ENCODE assay signal across 19 mouse cellular contexts in the genomic region with DNA sequence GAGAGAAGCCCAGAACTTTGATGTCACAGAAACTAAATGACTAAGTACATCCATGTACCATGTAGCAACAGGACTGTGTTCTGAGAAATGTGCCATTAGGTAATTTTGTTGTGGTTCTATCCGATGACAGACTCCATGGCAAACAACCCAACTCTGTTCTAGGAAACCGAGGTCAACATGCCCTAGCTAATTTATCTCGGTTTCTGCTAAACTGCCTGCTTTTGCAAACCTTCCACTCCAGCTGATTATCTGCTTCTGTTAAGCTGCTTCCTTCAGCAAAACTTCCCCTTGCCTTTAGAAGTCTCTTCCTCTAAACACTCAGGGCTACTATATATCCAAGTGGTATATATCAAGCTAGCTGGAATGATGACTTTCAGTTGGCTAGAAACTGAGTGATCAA.
A peak's percentile ranks its signal among the peaks of the same experiment; 100 is the strongest.
DNase-seq lines count a peak whose midpoint lies in the region; ATAC-seq and TF ChIP-seq lines count a peak whose summit lies in the region.
"Had no signal": no experiment of that assay in that cellular context is flagged by ENCODE, and none has a peak within 500 bp of the region (broad histone marks: within the 10 kb centered on the region; RNA-seq: fewer than 3 reads in every experiment).

No protein-coding gene starts in this region.

- ATAC-seq in kidney, postnatal 0 days (replicated peaks; ENCODE audit: low FRiP score, low read depth) = no peak
- ATAC-seq in megakaryocyte, adult 5-6 weeks (ENCODE audit: poor library complexity, severe bottlenecking) = peak; percentile 47
- ATAC-seq: activated CD4-positive, CD25-positive, alpha-beta regulatory T cell, adult 4 months; CD4-positive, CD25-positive, alpha-beta regulatory T cell, adult 4 months; forebrain, embryonic 13.5 days; forebrain, embryonic 15.5 days; forebrain, postnatal 0 days; Patski had no signal

- DNase-seq in adrenal gland, adult 2 months = peak; percentile 28
- no peak for DNase-seq in adrenal gland, adult 18-20 months (ENCODE audit: low spot score in 2 of 2)
- peak; percentile 9 for DNase-seq in kidney, postnatal 0 days (ENCODE audit: low spot score)
- no peak for DNase-seq in kidney, adult 8-10 months
- DNase-seq in MEL (ENCODE audit: low read depth, low spot score) = peak; percentile 77
- no peak for DNase-seq in right cerebral cortex, postnatal 4 days
- DNase-seq: adrenal gland, adult 8-10 months; B cell, adult 2 months; forebrain, postnatal 0 days had no signal

- H3K9me3 ChIP-seq in kidney, postnatal 0 days (replicated peaks; ENCODE audit: low read length) = no peaks in the 10 kb centered on the region
- H3K9me3 ChIP-seq in MEL (replicated peaks; ENCODE audit: insufficient read depth, low read length) = no peaks in the 10 kb centered on the region
- H3K9me3 ChIP-seq: embryonic facial prominence, embryonic 10.5 days; embryonic facial prominence, embryonic 12.5 days; forebrain, embryonic 13.5 days; forebrain, embryonic 15.5 days had no signal

- no peak for TF ChIP-seq RAD21 in MEL (IDR thresholded peaks at IDR 0.05; ENCODE audit: low read depth, low read length)

- no peaks in the 10 kb centered on the region for H3K27me3 ChIP-seq in kidney, postnatal 0 days (ENCODE audit: insufficient read depth, low read length)
- no peaks in the 10 kb centered on the region for H3K27me3 ChIP-seq in MEL (ENCODE audit: control insufficient read depth in 1 of 2, insufficient read depth in 2 of 2, low read length in 2 of 2)
- H3K27me3 ChIP-seq: CH12.LX; embryonic facial prominence, embryonic 12.5 days; forebrain, embryonic 13.5 days; forebrain, embryonic 15.5 days; Patski had no signal

- H3K4me3 ChIP-seq in kidney, postnatal 0 days (replicated peaks; ENCODE audit: low read depth, low read length) = no peak overlapping the region
- no peak overlapping the region for H3K4me3 ChIP-seq in MEL (ENCODE audit: control insufficient read depth in 1 of 2, insufficient read depth in 1 of 2, low read depth in 2 of 2, low read length in 2 of 2)
- H3K4me3 ChIP-seq: embryonic facial prominence, embryonic 10.5 days; embryonic facial prominence, embryonic 12.5 days; forebrain, embryonic 13.5 days; forebrain, embryonic 15.5 days had no signal

- H3K27ac ChIP-seq in kidney, postnatal 0 days = no peak overlapping the region
- H3K27ac ChIP-seq in MEL (ENCODE audit: control insufficient read depth, low read depth, low read length) = no peak overlapping the region
- H3K27ac ChIP-seq: embryonic facial prominence, embryonic 10.5 days; embryonic facial prominence, embryonic 12.5 days; forebrain, embryonic 13.5 days; forebrain, embryonic 15.5 days had no signal

- no peak for TF ChIP-seq CTCF in kidney, postnatal 0 days (IDR thresholded peaks at IDR 0.05; ENCODE audit: low read depth)
- no peak for TF ChIP-seq CTCF in MEL (IDR thresholded peaks at IDR 0.05 in 2 of 3, conservative IDR thresholded peaks at IDR 0.05 in 1 of 3; ENCODE audit: control insufficient read depth in 1 of 3, insufficient read depth in 1 of 3, low read depth in 2 of 3, low read length in 3 of 3, poor library complexity in 1 of 3, severe bottlenecking in 1 of 3)

- peak; percentile 78 to 83 for TF ChIP-seq EP300 in MEL (IDR thresholded peaks at IDR 0.05; ENCODE audit: low read depth in 1 of 2, low read length in 2 of 2)

- H3K4me1 ChIP-seq in kidney, postnatal 0 days (replicated peaks; ENCODE audit: insufficient read depth, low read length) = 0 out of 2 replicates have a peak, but pooled peaks cover under 1% of the 10 kb centered on the region
- peaks cover 5 to 6% of the 10 kb centered on the region in 2 experiments for H3K4me1 ChIP-seq in MEL (ENCODE audit: control insufficient read depth in 1 of 2, insufficient read depth in 2 of 2, low read length in 2 of 2)
- H3K4me1 ChIP-seq: forebrain, embryonic 13.5 days; forebrain, embryonic 15.5 days had no signal

- TF ChIP-seq POLR2A in MEL (IDR thresholded peaks at IDR 0.05; ENCODE audit: control insufficient read depth in 1 of 2, insufficient read depth in 1 of 2, low read depth in 1 of 2, low read length in 2 of 2, poor library complexity in 1 of 2) = no peak

- H3K9ac ChIP-seq in kidney, postnatal 0 days (ENCODE audit: low read depth, low read length) = no peak overlapping the region
- no peak overlapping the region for H3K9ac ChIP-seq in MEL (ENCODE audit: control insufficient read depth, low read depth, low read length, poor library complexity, severe bottlenecking)
- H3K9ac ChIP-seq: embryonic facial prominence, embryonic 12.5 days; forebrain, embryonic 13.5 days; forebrain, embryonic 15.5 days; forebrain, postnatal 0 days had no signal

- H3K79me2 ChIP-seq in MEL (ENCODE audit: control insufficient read depth, insufficient read depth, low read length, poor library complexity) = no peaks in the 10 kb centered on the region

- WGBS in kidney, postnatal 0 days = 66% methylated on average over 3 of the region's 3 CpGs

- H3K4me2 ChIP-seq in kidney, postnatal 0 days (ENCODE audit: low read length) = no peak overlapping the region
- H3K4me2 ChIP-seq: embryonic facial prominence, embryonic 12.5 days; forebrain, embryonic 13.5 days; forebrain, embryonic 15.5 days had no signal

- no peaks in the 10 kb centered on the region for H3K36me3 ChIP-seq in kidney, postnatal 0 days (ENCODE audit: insufficient read depth, low read length)
- peaks cover 0 to 11% of the 10 kb centered on the region in 2 experiments; a peak in 2 of 4 replicates for H3K36me3 ChIP-seq in MEL (ENCODE audit: control insufficient read depth in 1 of 2, insufficient read depth in 2 of 2, low read length in 2 of 2)
- H3K36me3 ChIP-seq: embryonic facial prominence, embryonic 10.5 days; embryonic facial prominence, embryonic 12.5 days; forebrain, embryonic 15.5 days; G1E had no signal

TF ChIP-seq in MEL, 35 proteins besides CTCF, POLR2A, EP300 and RAD21:
- TF ChIP-seq HCFC1 (IDR thresholded peaks at IDR 0.05; ENCODE audit: low read depth, low read length) (no peak), MYB (IDR thresholded peaks at IDR 0.05; ENCODE audit: low read depth, low read length) (0 out of 2 replicates have a peak, but pooled peaks have one; percentile 49), USF2 (IDR thresholded peaks at IDR 0.05; ENCODE audit: borderline replicate concordance in 1 of 2, insufficient read depth in 1 of 2, low read depth in 1 of 2, low read length in 2 of 2) (no peak), SMC3 (IDR thresholded peaks at IDR 0.05; ENCODE audit: low read depth, low read length) (no peak), MAZ (IDR thresholded peaks at IDR 0.05; ENCODE audit: low read depth, low read length) (no peak), MEF2A (IDR thresholded peaks at IDR 0.05; ENCODE audit: extremely low read depth, insufficient replicate concordance, low read depth, low read length, poor library complexity, severe bottlenecking) (no peak), KAT2A (conservative IDR thresholded peaks at IDR 0.05; ENCODE audit: low read depth, low read length) (no peak), NELFE (IDR thresholded peaks at IDR 0.05; ENCODE audit: low read depth, low read length) (no peak), POLR2AphosphoS2 (IDR thresholded peaks at IDR 0.05; ENCODE audit: low read length) (no peak), UBTF (IDR thresholded peaks at IDR 0.05; ENCODE audit: borderline replicate concordance, insufficient read depth, low read depth, low read length) (no peak), USF1 (IDR thresholded peaks at IDR 0.05; ENCODE audit: low read depth, low read length) (no peak), ZNF384 (IDR thresholded peaks at IDR 0.05; ENCODE audit: low read depth, low read length) (no peak), TAL1 (IDR thresholded peaks at IDR 0.05; ENCODE audit: low read length) (no peak), MXI1 (IDR thresholded peaks at IDR 0.05; ENCODE audit: low read depth, low read length) (no peak), CHD2 (IDR thresholded peaks at IDR 0.05; ENCODE audit: low read length) (no peak), MAX (IDR thresholded peaks at IDR 0.05; ENCODE audit: low read length) (no peak), ZC3H11A (IDR thresholded peaks at IDR 0.05; ENCODE audit: low read depth, low read length) (no peak), BHLHE40 (IDR thresholded peaks at IDR 0.05; ENCODE audit: borderline replicate concordance, low read depth, low read length) (no peak; the same call in 1 of the 2 replicates), JUND (IDR thresholded peaks at IDR 0.05; ENCODE audit: low read depth, low read length) (no peak), RCOR1 (IDR thresholded peaks at IDR 0.05; ENCODE audit: low read depth, low read length) (peak; percentile 83), GATA1 (IDR thresholded peaks at IDR 0.05; ENCODE audit: low read depth, low read length) (peak; percentile 88), TBP (IDR thresholded peaks at IDR 0.05; ENCODE audit: low read depth, low read length) (peak; percentile 54; the same call in 1 of the 2 replicates), ELF1 (IDR thresholded peaks at IDR 0.05; ENCODE audit: low read depth, low read length) (no peak), ETS1 (IDR thresholded peaks at IDR 0.05; ENCODE audit: low read depth, low read length) (peak; percentile 93), MYC (IDR thresholded peaks at IDR 0.05; ENCODE audit: low read depth, low read length) (no peak), MAFK (IDR thresholded peaks at IDR 0.05; ENCODE audit: borderline replicate concordance, low read depth, low read length) (0 out of 2 replicates have a peak, but pooled peaks have one; percentile 35), NRF1 (IDR thresholded peaks at IDR 0.05; ENCODE audit: insufficient read depth, low read depth, low read length, poor library complexity, severe bottlenecking) (no peak), ZMIZ1 (IDR thresholded peaks at IDR 0.05; ENCODE audit: low read depth, low read length) (no peak), SIN3A (IDR thresholded peaks at IDR 0.05; ENCODE audit: low read length) (peak; percentile 69), POLR2AphosphoS5 (IDR thresholded peaks at IDR 0.05; ENCODE audit: borderline replicate concordance, low read depth, low read length) (no peak), GABPA (IDR thresholded peaks at IDR 0.05; ENCODE audit: low read depth, low read length) (no peak), ZKSCAN1 (IDR thresholded peaks at IDR 0.05; ENCODE audit: low read depth, low read length) (no peak), E2F4 (IDR thresholded peaks at IDR 0.05; ENCODE audit: borderline replicate concordance, low read depth, low read length) (no peak), TCF12 (IDR thresholded peaks at IDR 0.05; ENCODE audit: low read depth, low read length) (peak; percentile 63), CHD1 (IDR thresholded peaks at IDR 0.05; ENCODE audit: low read depth, low read length) (no peak)

Comparison
In these comparisons a context has a peak if more than half of its experiments do, and no peak if none do; other contexts are left out.
1. DNase-seq: peak in adrenal gland, adult 2 months (single experiment), kidney, postnatal 0 days (single experiment) and MEL (single experiment); none in adrenal gland, adult 18-20 months (0 of 2), kidney, adult 8-10 months (0 of 2) and right cerebral cortex, postnatal 4 days (single experiment).